Mouse (Mus musculus) spleen, adult 2 months (tissue): ENCODE data around the gene Myo10. TPM values are rescaled to one million over a fixed set of nuclear protein-coding genes. Genes with fewer than 3 reads are reported as not detected.

Source experiments
- DNase-seq, 2 experiments: peaks; one replicate each; pipeline versions ENCODE4 v3.0.0 to v3.0.0-alpha.2; 2012 to 2021; ENCODE audit warnings: low spot score in 2 of 2, low read depth in 1 of 2
- H3K27ac ChIP-seq: fragments of 200-500 bp; 2 replicates; pipeline ENCODE4 v1.5.1; 2012; ENCODE audit warnings: low read length, inconsistent platforms; ENCODE audit not compliant: insufficient read depth
- H3K27me3 ChIP-seq: fragments of 200-500 bp; 2 replicates; pipeline ENCODE4 v1.6.1; 2012; ENCODE audit warnings: mild to moderate bottlenecking, moderate library complexity, low read length, inconsistent platforms; ENCODE audit not compliant: control insufficient read depth, insufficient read depth
- H3K36me3 ChIP-seq: fragments of 200-500 bp; 2 replicates; pipeline ENCODE4 v1.6.1; 2012; ENCODE audit warnings: mild to moderate bottlenecking, low read length, inconsistent platforms; ENCODE audit not compliant: control insufficient read depth, insufficient read depth
- H3K4me1 ChIP-seq: fragments of 200-500 bp; 2 replicates; pipeline ENCODE4 v1.6.1; 2011; ENCODE audit warnings: inconsistent platforms; ENCODE audit not compliant: control insufficient read depth, insufficient read depth, insufficient read length
- H3K4me3 ChIP-seq: fragments of 200-500 bp; 2 replicates; pipeline ENCODE4 v1.5.1; 2011; ENCODE audit warnings: mild to moderate bottlenecking, inconsistent platforms; ENCODE audit not compliant: insufficient read depth, insufficient read length; ENCODE audit errors: extremely low read depth
- CTCF ChIP-seq: fragments of 200-500 bp; IDR thresholded peaks from 2 replicates; pipeline ENCODE4 v1.5.1; 2011; ENCODE audit warnings: mild to moderate bottlenecking, inconsistent platforms; ENCODE audit not compliant: insufficient read depth, insufficient read length, insufficient replicate concordance; ENCODE audit errors: extremely low read depth
- POLR2A ChIP-seq: fragments of 200-500 bp; IDR thresholded peaks from 2 replicates; pipeline ENCODE4 v1.6.1; 2011; ENCODE audit warnings: low read depth, low read length, inconsistent platforms
- WGBS: fragments of 180-500 bp; shearing (Covaris S2); methylation state at CpG from one replicate; pipeline ENCODE4 v1.1.7; 2018; 5-methylcytosine and 5-hydroxymethylcytosine counted together
- polyA plus RNA-seq: library from polyadenylated mRNA; depleted of rRNA; stranded (reverse); fragments of >200 nt; gene quantifications from 2 replicates; pipeline ENCODE4 v1.2.3, GENCODE M21; 2012

Gene Myo10
- polyA plus RNA-seq, 1 experiment = 14.6 TPM

- Histone ChIP-seq H3K36me3 (no peaks in the 10 kb centered on the region; the same call in 1 of the 2 replicates), H3K4me1 (no peaks in the 10 kb centered on the region), H3K27me3 (no peaks in the 10 kb centered on the region), H3K27ac (peak within 1 kb of the TSS; percentile 99), H3K4me3 (peak within 1 kb of the TSS; percentile 89)
- peak; percentile 79 to 92 for DNase-seq
- 2% methylated on average over 69 of the region's 72 CpGs for WGBS
- peak; percentile 35 for TF ChIP-seq POLR2A
- 0 out of 2 replicates have a peak, but pooled peaks have one; percentile 3 for TF ChIP-seq CTCF
These were observed 221.0 kb downstream of the Myo10 start, which contains the start of gene Retreg1 for GRCm38 (mm10) chr15:25843086-25843991. Retreg1 (plus strand) TSS chr15:25843180.

GRCm38 (mm10) chr15:25844013-25844570, 221.8 kb downstream of the Myo10 start:
- Histone ChIP-seq H3K36me3 (no peaks in the 10 kb centered on the region; the same call in 1 of the 2 replicates), H3K27me3 (no peaks in the 10 kb centered on the region), H3K27ac (peak overlapping the region; percentile 99), H3K4me3 (peak overlapping the region; percentile 89), H3K4me1 (no peaks in the 10 kb centered on the region)
- TF ChIP-seq POLR2A = no peak
- 33% methylated on average over 11 of the region's 11 CpGs for WGBS
- DNase-seq = no peak

- 35% methylated on average over 4 of the region's 4 CpGs for WGBS
- DNase-seq = no peak
- no peaks in the 10 kb centered on the region; the same call in 1 of the 2 replicates for H3K36me3 ChIP-seq
- no peaks in the 10 kb centered on the region for H3K4me1 ChIP-seq
- peak overlapping the region; percentile 26 for H3K4me3 ChIP-seq
- H3K27ac ChIP-seq = peak overlapping the region; percentile 99
- H3K27me3 ChIP-seq = no peaks in the 10 kb centered on the region
- TF ChIP-seq POLR2A = no peak
- TF ChIP-seq CTCF = no peak
These were observed 222.4 kb downstream of the Myo10 start for GRCm38 (mm10) chr15:25844771-25845170.

GRCm38 (mm10) chr15:25847576-25848168, 225.3 kb downstream of the Myo10 start:
- H3K4me3 ChIP-seq = no peak overlapping the region
- WGBS = 93% methylated on average over 1 of the region's 1 CpGs
- no peak for TF ChIP-seq CTCF
- TF ChIP-seq POLR2A = no peak

DNA sequence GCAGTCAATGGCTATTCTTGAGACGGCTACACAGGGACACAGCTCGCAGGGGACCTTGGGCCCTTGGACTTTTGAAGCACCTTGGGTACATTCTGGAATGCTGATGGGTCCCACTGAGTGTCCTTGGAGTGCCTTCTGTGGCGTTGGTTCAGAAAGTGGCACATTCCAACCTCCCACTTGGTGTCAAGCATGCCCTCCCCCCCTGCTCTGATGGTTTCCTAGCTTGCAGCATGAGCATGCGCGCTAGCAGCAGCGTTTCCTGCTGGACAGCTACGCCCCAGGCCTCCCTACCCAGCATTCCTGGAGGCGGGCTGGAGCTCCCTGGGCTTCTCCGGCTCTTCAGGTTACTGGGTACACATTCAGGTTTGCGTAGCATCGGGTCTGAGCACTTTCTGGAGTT, 228.2 kb downstream of the Myo10 start:
- no peak for DNase-seq
- peaks cover 6% of the 10 kb centered on the region for H3K36me3 ChIP-seq
- WGBS = 89% methylated on average over 11 of the region's 11 CpGs
- H3K4me1 ChIP-seq = 0 out of 2 replicates have a peak, but pooled peaks cover 4% of the 10 kb centered on the region
- no peak overlapping the region for H3K27ac ChIP-seq
- H3K27me3 ChIP-seq = no peaks in the 10 kb centered on the region
- H3K4me3 ChIP-seq = no peak overlapping the region
- TF ChIP-seq CTCF (no peak), POLR2A (no peak)

More at GRCm38 (mm10) chr15:25847576-25848168, 225.3 kb downstream of the Myo10 start:
- Histone ChIP-seq H3K36me3 (peaks cover 6% of the 10 kb centered on the region), H3K4me1 (0 out of 2 replicates have a peak, but pooled peaks cover 4% of the 10 kb centered on the region), H3K27ac (no peak overlapping the region), H3K27me3 (no peaks in the 10 kb centered on the region)
- no peak for DNase-seq

DNA sequence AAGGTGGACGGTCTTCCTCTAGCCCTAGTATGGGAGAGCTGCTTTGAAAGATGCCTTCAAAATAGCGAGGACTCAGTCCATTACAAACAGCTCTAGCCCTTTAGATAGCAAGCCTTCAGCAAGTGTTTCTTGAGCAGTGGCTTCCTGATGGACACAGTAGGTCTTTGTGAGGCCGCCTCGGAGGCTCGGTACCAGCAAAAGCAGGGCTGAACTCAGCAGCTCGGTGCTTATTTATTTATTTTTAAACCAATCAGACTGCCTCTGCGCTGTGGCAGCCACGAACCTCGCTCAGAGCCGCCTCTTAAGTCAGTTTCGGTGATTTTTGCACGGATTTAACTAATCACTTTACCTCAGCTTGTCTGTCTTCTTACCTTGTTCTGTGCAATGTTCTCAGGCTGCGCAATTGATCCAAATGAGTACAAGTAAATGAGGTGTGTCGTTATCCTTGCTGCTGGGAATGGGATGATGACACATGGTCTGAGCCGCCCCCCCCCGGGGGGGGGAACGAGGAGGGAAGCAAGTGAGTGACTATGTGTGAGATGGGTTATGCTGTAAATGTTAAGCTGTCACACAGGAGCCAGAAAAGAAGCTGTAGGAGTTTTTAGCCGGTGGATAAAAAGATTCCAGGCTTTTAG, 232.1 kb downstream of the Myo10 start:
- TF ChIP-seq POLR2A (no peak), CTCF (no peak)
- Histone ChIP-seq H3K36me3 (peaks cover 6% of the 10 kb centered on the region), H3K27ac (no peak overlapping the region), H3K27me3 (no peaks in the 10 kb centered on the region), H3K4me3 (no peak overlapping the region), H3K4me1 (peaks cover 14% of the 10 kb centered on the region; the same call in 1 of the 2 replicates)
- DNase-seq = no peak
- 89% methylated on average over 18 of the region's 18 CpGs for WGBS
